Mouse (Mus musculus) ES-E14 (cell line): Measurements from ENCODE around the gene Jam3.

Source experiments
- CHD2 ChIP-seq: IDR thresholded peaks from 2 replicates; pipeline ENCODE4 v1.6.1; 2014; ENCODE audit warnings: mild to moderate bottlenecking, low read depth, low read length, inconsistent platforms
- HCFC1 ChIP-seq: IDR thresholded peaks from 2 replicates; pipeline ENCODE4 v1.6.1; 2012; ENCODE audit warnings: low read length, inconsistent platforms, borderline replicate concordance; ENCODE audit not compliant: insufficient read depth
- MAFK ChIP-seq: IDR thresholded peaks from 2 replicates; pipeline ENCODE4 v1.6.1; 2014; ENCODE audit warnings: mild to moderate bottlenecking, low read depth, low read length, inconsistent platforms; ENCODE audit not compliant: insufficient read depth
- ZC3H11A ChIP-seq: IDR thresholded peaks from 2 replicates; pipeline ENCODE4 v1.6.1; 2012; ENCODE audit warnings: low read depth, mild to moderate bottlenecking, inconsistent platforms, low read length, borderline replicate concordance
- ZNF384 ChIP-seq: IDR thresholded peaks from 2 replicates; pipeline ENCODE4 v1.6.1; 2012; ENCODE audit warnings: low read depth, low read length, inconsistent platforms

- TF ChIP-seq CHD2 (no peak), MAFK (no peak), ZC3H11A (no peak), HCFC1 (no peak), ZNF384 (no peak)
These were observed 23.7 kb upstream of the Jam3 start for GRCm38 (mm10) chr9:27178935-27179334.
